Mouse (Mus musculus): ENCODE measurements around the gene Mboat1.
A peak's percentile ranks its signal among the peaks of the same experiment; 100 is the strongest.

The Mboat1 gene

DNA sequence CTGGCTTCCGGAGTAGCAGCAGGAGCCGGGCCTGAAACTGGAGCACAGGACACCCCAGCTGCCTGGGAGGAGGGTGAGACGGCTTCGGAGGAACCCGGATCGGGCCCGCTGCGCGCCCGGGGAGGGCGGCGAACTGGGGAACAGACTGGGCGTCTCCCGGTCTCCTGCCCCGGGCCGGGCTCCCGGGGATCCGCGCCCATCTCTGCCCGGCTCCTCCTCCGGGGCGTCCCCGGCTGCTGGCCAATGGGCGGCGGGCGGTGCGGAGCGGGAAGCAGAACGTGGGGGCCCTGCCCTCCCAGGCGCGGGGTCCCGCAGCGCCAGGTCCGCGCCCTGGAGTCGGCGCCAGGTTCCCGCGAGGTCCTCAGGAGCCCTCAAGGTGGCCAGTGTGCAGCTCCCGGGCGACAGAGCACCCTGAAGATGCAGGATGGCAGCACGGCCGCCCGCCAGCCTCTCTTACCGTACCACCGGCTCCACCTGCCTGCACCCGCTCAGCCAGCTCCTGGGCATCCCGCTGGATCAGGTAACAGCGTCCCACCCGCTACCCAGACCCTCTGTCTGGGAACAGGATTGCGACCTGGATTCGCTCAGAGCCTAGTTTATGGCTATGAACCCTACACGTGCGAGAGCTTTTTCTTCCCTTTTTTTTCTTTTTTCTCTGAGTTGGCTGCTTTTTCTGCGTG is at the start of gene Mboat1:
Mboat1 (plus strand) TSS at position 247 of the 680 bp plus-strand sequence.
- DNase-seq (ENCODE audit: low spot score in 2 of 2), result peak; percentile 14 to 36

DNA sequence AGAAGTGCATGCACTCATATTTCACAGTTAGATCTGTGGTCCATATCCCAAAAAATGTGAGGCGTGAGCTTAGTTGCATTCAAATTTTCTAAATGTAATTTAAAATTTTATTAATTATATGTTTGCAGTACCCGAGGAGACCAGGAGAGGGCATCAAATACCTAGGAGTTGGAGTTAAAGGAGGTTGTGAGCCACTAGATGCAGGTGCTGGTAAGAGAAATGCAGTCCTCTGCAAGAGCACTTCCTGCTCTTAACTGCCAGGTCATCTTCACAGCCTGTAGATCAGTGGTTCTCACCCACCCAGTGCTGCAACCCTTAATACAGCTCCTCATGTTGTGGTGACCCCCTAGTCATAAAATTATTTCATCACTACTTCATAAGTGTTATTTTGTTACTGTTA is 43.2 kb upstream of the Mboat1 start:
- no peak for DNase-seq (ENCODE audit: low spot score in 2 of 2)

DNA sequence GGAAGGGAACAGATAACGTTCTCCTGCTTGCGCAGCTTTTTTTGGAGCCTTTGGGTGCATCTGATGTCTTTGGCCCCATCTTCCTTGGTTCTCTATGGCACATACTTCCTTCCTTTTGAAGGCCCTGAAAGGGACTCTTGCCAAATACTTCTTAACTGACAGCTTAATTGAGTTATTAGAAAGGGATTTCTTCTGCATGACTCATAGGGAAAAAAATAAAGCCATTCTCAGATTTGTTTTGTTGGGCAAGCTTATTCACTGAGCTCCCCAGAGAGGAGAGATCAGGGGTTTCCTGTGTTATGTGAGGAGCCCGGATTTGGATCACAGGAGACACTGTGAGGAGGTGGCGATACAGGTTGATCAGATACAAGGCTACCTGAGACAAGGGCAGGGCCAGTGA is 40.4 kb upstream of the Mboat1 start:
- no peak for DNase-seq (ENCODE audit: low spot score in 2 of 2)

DNA sequence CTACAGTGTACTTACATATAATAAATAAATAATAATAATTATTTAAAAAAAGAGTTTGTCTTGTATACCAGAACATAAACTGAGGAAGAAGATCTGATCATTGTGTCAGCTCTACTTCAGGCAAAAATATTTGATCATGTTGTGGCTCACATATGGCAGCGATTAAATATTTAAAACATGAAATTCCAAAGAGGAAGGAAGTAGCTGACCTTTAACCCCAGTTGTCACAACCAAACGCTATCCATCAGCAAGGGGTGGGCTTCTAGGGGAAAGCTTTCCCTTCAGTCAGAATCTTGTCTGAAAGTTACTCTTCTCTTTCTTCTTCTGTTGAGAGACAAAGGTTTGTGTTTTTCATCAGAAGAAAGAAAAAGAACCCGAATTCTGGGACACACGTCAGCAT is 39.8 kb upstream of the Mboat1 start:
- DNase-seq (ENCODE audit: low spot score in 2 of 2), result no peak

DNA sequence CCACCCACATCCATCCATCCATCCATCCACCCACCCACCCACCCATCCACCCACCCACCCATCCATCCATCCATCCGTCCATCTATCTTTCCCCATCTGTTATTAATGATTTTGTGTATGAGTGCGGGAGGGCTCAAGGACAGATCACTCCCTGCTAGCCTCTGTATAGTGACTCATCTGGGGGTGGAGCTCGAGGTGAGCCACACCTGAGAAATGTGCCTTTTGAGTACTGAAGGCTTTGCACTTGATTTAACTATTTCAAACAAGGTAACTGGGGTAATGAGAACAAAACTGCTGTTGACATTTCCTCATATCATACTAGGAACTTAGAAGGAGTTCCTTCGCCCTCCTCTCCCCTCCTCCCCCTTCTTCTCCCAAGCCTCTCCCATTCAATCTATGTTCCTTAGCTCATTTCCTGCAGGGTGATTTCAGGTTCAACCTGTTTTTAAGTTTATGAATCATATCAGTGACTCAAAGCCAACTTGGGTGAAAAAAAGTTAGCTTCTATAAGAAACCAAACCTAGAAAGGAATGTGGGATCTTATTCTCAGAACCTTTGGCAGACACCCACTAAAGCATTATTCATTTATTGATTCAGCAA is 27.2 kb upstream of the Mboat1 start:
- no peak for DNase-seq (ENCODE audit: low spot score in 2 of 2)

DNA sequence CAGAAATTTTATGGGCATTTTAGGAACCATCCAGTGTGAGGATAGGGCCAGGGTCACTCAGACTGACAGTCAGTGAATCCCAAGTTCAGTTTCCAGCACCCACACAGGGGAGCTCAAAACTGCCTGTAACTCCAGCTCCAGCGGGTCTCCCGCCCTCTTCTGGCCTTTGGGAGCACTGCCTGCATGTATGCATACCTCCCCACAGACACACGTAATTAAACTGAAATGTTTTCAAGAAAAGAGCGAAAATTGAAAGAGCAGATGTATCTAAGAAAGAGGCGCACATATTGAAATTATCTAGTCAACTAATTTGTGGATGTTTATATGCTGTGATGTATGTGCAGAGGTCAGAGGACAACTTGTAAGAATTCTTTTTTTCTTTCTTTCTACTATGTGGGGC is 20.5 kb upstream of the Mboat1 start:
- DNase-seq (ENCODE audit: low spot score in 2 of 2), result no peak

DNA sequence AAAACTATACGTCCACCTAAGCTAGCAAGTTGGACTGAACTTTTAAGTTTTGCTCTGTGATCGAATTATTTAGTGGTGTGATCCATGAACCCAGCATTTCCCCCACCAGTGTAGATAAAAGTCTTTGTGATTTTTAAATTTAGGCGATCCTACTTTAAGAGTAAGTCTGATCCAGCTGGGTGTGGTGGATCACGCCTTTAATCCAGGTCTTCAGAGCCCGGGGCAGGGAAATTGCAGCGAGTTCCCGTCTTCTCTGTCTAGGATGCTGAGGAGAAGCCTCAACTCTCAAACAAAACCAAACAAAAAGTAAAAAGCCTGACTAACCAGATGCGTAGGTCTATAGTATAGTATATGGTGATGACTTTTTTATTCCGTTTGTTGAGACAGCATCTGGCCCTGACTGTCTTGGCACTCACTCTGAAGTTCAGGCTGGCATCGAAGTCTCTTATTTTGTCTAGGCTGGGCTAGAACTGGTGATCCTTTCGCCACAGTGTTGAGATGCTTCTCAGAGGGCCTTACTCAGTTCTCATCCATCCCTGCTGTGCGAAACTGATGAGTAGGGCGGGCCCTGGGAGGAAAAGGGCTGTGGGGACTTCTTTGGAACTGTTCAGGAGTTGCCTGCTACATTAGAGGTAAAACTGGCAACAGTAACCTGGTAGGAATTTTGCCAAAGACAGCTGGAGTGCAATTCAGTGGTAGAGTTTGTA is 787 bp downstream of the Mboat1 start:
- DNase-seq (ENCODE audit: low spot score in 2 of 2), result no peak

DNA sequence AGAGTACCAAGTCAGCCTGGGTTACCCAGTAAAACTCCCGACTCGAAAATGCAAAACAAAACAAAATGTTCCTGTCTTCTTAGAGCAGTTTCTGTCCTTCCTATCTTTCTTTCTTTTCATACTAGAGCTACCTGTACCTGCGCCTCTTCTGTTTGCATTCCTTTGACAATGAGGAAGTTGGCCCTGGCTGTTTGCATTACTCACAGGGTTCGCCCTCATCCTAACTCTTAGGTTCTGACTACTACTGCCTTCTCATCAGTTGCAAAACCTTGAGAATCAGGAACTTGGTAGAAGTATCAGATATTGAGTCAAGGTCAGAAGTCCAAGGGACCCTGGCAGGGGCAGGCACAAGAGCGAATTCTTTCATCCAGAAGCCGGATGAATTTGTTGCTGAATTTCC is 1.7 kb downstream of the Mboat1 start:
- DNase-seq (ENCODE audit: low spot score in 2 of 2), result no peak

DNA sequence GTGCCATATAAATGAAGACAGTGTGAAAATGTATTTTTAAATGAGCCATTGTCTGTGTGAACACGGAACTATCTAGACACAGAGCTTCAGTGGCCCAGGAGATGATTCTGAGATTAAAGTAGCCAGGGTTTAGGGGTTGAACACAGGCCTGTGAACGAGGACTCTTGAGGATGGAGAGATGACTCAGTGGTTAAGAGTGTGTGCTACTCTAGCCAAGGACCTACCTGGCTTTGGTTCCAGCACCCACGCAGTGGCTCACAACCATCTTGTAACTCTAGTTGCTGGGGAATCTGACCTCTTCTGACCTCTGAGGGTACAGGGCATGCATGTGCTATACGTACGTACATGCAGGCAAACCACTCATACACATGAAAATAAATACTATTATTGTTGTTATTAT is 3.9 kb downstream of the Mboat1 start:
- DNase-seq (ENCODE audit: low spot score in 2 of 2), result no peak

DNA sequence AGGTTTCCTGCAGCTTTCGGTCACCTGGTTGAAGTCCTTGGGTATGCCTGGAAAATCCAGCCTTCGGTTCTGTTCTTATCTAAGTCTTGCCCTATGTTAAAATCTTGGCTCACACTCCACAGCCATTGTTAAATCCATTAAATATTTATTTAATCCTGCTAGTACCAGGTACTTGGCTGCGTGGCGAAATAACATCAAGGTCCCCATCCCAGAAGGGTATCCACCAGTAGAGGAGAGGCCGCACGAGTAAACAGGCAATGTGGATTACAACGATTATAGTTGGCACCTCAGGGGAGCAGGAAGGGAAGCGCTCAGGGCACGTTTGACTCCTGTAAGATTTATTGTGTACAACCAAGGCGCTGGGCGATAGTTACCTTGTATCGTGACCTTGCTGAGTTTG is 4.4 kb downstream of the Mboat1 start:
- no peak for DNase-seq (ENCODE audit: low spot score in 2 of 2)

DNA sequence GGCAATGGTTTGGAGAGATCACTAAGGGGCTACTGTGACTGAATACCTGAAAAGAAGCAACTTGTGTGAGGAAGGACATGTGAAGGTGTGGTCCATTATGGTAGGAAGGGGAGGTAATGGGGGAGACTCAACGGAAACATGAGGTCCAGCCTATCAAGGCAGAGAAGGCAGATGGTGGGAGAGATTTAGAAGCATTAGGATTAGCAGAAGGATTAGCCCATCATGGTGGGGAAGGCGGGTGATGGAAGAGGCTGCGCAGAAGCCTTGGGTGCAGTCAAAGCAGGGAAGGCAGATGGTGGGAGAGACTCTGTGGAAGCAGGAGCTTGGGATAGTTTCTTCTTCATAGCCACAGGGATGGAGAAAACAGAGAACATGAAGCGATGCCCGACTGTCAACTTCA is 5.7 kb downstream of the Mboat1 start:
- no peak for DNase-seq (ENCODE audit: low spot score in 2 of 2)

DNA sequence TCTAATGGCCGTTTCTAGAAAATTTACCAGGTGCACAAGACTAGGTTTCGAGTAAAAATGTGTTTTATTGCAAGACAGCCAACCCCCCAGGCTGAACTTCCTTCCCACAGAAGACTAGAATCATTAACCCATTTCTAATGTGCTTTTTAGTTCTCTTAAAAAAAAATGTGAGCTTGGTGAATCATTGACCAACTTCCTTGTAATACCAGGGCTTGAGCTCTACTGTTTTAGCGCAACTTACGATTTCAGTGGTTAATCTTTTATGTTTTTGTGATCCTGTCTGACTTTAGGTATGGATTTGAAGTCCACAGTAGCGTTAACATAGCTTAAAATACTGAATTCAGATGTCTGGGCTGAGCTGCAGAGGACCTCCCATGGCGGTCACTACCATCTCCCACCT is 10.2 kb downstream of the Mboat1 start:
- DNase-seq (ENCODE audit: low spot score in 2 of 2), result no peak

DNA sequence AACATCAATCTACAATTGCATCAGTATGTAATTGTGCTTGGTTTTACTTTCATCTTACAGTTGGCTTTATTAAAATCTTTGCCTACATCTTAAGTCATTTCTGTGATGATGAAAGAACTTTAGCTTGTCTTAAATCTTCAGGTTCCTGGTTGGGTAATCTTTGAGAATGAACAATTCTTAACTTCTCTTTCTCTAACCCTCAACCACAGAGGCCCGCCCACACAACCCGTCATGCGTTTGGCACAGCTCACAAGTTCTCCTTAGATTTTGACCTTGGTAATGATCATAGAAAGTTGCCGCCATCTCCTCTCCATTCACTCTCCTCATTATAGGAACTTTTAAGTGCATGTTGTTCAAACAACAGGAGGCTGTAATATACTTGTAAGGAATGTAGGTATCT is 18.0 kb downstream of the Mboat1 start:
- DNase-seq (ENCODE audit: low spot score in 2 of 2), result no peak

DNA sequence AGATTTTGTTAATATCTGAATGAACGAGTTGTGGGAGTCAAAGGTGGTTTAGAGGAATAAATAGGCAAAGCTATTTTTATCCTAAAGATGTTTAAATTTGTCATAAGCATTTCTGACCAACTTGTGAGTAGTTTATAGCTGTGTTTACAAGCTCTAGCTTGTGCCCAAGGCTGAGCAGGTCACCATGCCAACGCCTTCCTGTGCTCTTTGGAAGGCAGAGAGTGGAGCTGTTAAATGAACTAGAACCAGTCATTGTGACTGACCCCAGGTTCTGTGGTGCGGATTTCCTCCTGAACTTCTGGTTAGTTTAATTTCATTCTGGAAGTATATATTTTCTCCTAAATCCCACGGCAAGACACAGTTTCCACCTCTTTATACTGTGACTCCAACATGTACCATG is 23.3 kb downstream of the Mboat1 start:
- DNase-seq (ENCODE audit: low spot score in 2 of 2), result no peak

DNA sequence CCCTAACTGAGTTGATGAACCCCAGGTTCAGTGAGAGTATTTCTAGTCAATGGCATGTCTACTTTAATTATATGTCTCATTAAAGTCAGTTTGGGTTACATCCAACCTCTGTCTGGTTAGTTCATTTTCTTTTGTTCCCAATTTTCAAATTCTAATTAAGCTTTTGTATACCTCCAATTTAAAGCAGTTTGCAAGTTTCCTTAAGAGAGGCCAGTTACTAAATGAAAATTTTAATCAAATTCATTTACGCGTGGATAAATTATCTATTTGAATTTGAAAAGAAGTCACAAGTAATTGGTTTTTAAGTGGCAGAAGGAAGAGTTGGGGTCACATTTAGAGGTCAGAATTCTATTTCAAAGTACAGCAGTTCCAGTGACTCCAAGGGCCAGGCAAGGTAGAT is 27.2 kb downstream of the Mboat1 start:
- DNase-seq (ENCODE audit: low spot score in 2 of 2), result no peak

DNA sequence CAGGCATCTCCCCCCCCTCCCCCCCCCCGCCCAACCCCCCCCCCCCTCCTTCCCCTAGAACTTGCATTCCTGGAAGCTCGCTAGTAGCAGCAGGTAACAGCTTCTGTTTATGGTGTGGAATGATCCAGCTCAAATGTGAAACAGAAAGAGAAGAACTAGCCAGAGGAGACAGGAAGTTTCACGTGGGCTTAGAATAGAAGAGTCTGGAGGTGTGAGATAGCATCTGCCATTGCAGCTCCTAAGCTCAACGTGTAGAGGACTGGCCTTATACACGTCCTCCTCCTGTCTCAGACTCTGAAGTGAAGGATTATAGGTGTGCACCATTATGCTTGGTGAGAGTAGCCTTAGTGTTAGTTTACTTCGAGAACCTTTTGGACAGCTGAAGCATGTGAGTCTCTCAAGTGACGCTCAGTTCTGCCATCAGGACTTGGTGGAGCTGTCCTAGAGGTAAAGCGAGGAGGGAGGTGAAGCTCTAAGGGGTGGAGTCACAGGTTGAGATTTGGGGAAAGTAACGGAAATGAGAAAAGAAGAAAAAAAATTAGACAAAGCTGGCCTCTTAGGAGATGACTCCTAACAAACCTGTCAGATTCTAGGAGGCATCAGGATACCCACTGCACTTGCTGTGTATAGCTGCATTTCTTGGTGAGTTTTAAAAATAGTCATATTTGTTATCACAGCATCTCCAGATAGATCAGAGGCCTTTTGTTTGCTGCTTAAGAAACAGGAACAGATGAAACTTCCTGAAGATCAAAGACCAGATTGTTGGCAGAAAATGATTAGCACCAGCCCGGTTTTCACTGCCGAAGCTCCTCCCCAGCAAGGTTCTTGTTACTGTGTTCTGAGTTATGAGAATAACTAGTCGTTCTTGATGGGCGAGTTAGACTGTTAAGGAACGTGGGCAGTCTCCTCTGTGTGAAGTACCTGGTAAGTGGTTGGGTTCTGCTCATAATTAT is 30.1 kb downstream of the Mboat1 start:
- no peak for DNase-seq (ENCODE audit: low spot score in 2 of 2)

DNA sequence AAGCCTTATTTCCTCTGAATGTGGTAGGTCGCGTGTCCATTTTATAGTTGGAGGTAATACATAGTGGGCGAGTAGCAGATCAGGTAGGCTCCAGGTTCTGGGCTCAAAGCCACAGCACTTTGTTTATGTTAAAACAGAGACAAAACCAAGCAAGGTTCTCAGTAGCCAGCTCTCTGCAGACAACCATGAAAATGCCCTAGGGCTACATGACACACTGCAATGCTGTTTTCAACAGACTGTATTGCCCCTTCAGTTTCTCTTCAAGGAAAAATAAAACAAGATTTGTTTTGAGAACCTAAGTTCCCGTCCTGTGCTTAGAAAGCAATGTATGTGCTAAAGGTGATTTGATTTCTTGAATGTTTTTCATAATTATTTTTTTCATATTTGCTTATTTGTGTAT is 31.2 kb downstream of the Mboat1 start:
- no peak for DNase-seq (ENCODE audit: low spot score in 2 of 2)

DNA sequence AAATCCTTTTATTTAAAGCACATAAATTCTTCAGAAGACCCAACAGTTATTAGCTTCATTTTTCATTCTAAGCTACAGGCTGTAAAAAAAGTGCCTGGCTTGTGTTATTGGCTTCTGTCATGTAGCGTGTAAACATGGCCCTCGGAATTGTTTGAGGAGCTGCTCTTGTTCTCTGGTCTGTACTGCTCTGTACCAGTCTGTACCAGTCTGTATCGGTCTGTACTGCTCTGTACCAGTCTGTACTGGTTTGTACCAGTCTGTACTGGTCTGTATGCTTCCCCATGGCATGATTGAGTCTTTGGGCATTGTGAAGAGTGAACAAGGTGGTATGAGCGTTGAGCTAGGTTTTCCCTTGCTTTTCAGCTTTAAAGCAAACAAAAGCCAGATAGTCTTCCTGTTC is 32.5 kb downstream of the Mboat1 start:
- no peak for DNase-seq (ENCODE audit: low spot score in 2 of 2)

DNA sequence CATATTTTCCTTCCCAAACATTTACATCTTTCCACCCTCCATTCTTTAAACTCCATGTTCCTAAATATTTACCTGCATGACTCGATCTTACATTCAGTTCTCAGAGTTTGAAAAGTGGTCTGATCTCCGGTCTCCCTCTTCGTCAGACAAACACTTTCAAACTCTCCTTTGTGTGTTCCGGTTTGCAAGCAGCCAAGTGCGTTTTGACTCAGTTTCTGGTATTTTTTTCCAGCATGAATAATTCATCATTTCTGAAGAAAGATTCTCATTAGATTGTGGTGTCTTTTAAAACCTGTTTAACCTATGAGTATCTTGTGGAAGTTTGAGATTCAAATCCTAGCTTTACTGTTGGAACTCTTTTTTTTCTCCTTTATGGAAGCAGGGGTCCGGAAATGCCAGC is 33.8 kb downstream of the Mboat1 start:
- no peak for DNase-seq (ENCODE audit: low spot score in 2 of 2)

DNA sequence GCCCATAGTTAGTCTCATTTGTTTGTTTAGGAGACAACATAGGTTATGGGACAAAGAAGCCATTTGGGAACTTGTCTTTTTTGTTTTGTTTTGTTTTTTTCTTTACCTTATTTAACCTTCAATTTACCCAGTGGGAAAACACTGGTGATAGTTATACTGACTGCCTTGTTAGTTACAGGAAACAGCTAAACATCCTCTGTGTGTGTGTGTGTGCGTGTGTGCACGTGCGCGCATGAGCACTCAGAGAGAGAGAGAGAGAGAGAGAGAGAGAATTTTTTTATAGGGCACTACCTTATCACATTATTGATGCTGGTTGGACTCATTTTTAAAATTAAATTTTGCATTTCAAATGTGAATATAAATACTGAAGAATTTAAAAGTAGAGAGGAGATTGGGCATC is 38.3 kb downstream of the Mboat1 start:
- DNase-seq (ENCODE audit: low spot score in 2 of 2), result no peak

DNA sequence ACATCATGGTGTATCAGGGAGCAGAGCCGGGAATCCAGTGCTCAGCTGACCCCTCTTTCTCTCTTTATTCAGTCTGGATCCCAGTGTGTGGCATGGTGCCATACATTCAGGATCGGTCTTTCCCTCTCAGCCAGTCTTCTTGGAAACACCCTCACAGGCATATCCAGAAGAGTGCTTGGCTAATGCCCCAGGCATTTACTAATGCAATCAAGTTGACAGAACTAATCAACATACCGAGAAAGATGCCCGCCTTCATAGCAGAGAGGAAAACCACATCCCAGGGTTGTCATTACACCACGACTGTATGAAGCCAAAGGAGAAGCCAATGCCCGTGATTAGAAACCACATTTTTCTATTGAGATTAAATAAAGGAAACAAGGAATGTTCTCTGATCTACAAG is 41.1 kb downstream of the Mboat1 start:
- no peak for DNase-seq (ENCODE audit: low spot score in 2 of 2)

DNA sequence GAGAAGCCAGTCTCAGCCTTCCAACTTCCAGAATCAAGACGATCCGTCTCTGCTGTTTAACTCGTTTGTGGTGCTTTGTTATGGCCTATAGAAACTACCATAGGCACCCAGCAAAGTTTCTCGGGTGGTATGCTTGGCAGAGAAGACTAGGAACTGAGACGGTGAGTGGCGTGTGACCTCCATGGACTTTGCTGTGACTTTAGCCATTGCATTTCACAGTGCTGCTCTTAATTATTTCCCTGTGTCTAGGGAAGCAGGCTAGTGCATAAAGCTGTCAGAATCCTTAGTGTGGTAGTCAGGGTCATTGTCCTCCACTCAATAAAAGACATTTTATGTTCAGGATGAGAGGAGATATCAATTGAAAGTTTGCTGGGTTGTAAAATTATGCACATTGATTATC is 49.3 kb downstream of the Mboat1 start:
- no peak for DNase-seq (ENCODE audit: low spot score in 2 of 2)
